Mouse (Mus musculus) heart, adult 2 months (tissue): ENCODE data around the gene Iqce. TPM values are rescaled to one million over a fixed set of nuclear protein-coding genes. Genes with fewer than 3 reads are reported as not detected.
A peak's percentile ranks its signal among the peaks of the same experiment; 100 is the strongest.

Source experiments
- DNase-seq, 2 experiments: peaks; one replicate each; pipeline ENCODE4 v3.0.0; 2021
- H3K27ac ChIP-seq: fragments of 200-600 bp; 2 replicates; pipeline ENCODE4 v1.8.1; 2022
- H3K27me3 ChIP-seq: fragments of 200-500 bp; 2 replicates; pipeline ENCODE4 v1.6.1; 2012; ENCODE audit warnings: mild to moderate bottlenecking, low read length, inconsistent platforms, mixed read lengths; ENCODE audit not compliant: control insufficient read depth, insufficient read depth
- H3K36me3 ChIP-seq: fragments of 200-500 bp; 2 replicates; pipeline ENCODE4 v1.6.1; 2012; ENCODE audit warnings: low read length, inconsistent platforms; ENCODE audit not compliant: control insufficient read depth, insufficient read depth
- H3K4me1 ChIP-seq: fragments of 200-500 bp; 2 replicates; pipeline ENCODE4 v1.6.1; 2011; ENCODE audit warnings: low read length; ENCODE audit not compliant: control insufficient read depth, insufficient read depth
- H3K4me3 ChIP-seq: fragments of 200-600 bp; 2 replicates; pipeline ENCODE4 v1.8.1; 2022
- H3K79me2 ChIP-seq: fragments of 200-500 bp; replicated peaks from 2 replicates; pipeline ENCODE4 v1.6.1; 2012; ENCODE audit warnings: mild to moderate bottlenecking, inconsistent platforms, low read length, moderate library complexity, mixed read lengths; ENCODE audit not compliant: control insufficient read depth, insufficient read depth
- H3K9ac ChIP-seq: fragments of 200-500 bp; 2 replicates; pipeline ENCODE4 v1.6.1; 2012; ENCODE audit warnings: low read depth, mild to moderate bottlenecking, control low read depth, inconsistent platforms, low read length, mixed read lengths
- CTCF ChIP-seq: fragments of 200-600 bp; IDR thresholded peaks from 2 replicates; pipeline ENCODE4 v1.8.1; 2022; ENCODE audit warnings: antibody characterized with exemption, mild to moderate bottlenecking, moderate library complexity
- EP300 ChIP-seq: fragments of 200-500 bp; IDR thresholded peaks from 2 replicates; pipeline ENCODE4 v1.6.1; 2011; ENCODE audit warnings: low read depth, low read length, control low read depth; ENCODE audit not compliant: insufficient read depth
- POLR2A ChIP-seq: fragments of 200-500 bp; IDR thresholded peaks from 2 replicates; pipeline ENCODE4 v1.6.1; 2011; ENCODE audit warnings: mild to moderate bottlenecking, low read depth, low read length, control low read depth; ENCODE audit not compliant: insufficient read depth
- WGBS: fragments of 180-500 bp; shearing (Covaris S2); methylation state at CpG from one replicate; pipeline ENCODE4 v1.1.7; 2018; 5-methylcytosine and 5-hydroxymethylcytosine counted together
- intact Hi-C: fragments of 180-260 bp; cut with DNase I; formaldehyde crosslinking; loops from one replicate; pipeline ENCODE4 v1.15.1; 2025
- polyA plus RNA-seq: library from polyadenylated mRNA; depleted of rRNA; stranded (reverse); fragments of >200 nt; gene quantifications from 2 replicates; pipeline ENCODE4 v1.2.3, GENCODE M21; 2012
- total RNA-seq, 2 experiments: library from RNA; stranded (reverse); gene quantifications; 2 replicates each; pipeline ENCODE4 v1.2.3; 2021

Gene Iqce
- total and polyA plus RNA-seq, 3 experiments: 3.7 to 7.1 (median 5.8) TPM

DNA sequence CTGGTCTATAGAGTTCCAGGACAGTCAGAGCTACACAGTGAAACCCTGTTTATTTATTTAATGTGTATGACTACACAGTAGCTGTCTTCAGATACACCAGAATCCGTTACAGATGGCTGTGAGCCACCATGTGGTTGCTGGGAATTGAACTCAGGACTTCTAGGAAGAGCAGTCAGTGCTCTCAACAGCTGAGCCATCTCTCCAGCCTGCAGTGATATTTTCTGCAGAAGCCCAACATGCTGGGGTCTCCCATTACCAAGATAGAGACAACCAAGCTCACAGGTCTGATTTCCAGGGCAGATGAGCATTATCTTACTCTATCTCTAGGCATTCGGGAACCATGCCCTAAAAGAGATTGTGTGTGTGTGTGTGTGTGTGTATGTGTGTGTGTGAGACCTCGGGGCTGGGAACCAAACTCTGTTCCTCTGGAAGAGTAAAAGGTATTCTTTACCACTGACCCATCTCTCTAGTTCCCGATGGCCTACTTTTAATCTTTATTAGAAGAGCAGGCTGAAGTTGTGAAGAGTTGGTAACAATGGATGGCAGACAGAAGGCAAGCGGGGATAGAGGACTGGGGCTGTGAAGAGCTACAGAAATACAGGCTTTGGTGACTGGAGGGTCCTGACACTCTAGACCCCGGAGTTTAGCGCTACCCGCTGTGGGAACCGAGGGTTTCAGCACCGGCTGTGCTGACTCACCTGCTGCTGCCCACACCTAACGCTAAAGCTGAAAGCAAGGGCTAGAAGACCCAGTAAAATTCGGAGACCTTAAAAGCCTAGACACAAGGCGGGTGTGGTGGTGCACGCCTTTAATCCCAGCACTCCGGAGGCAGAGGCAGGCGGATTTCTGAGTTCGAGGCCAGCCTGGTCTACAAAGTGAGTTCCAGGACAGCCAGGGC lies 1.6 kb upstream of the Iqce start:
- Histone ChIP-seq H3K36me3 (no peaks in the 10 kb centered on the region), H3K9ac (no peak overlapping the region), H3K27ac (peak overlapping the region; percentile 100), H3K79me2 (no peaks in the 10 kb centered on the region), H3K4me1 (peaks cover 8% of the 10 kb centered on the region), H3K27me3 (no peaks in the 10 kb centered on the region), H3K4me3 (peak overlapping the region; percentile 92)
- TF ChIP-seq EP300 (no peak), CTCF (no peak), POLR2A (no peak)
- 32% methylated on average over 17 of the region's 17 CpGs for WGBS
- intact Hi-C loops: loop anchor here (2.0 kb wide), 1 partner anchor 45 kb away; no protein-coding TSS in a partner anchor
- no peak for DNase-seq

DNA sequence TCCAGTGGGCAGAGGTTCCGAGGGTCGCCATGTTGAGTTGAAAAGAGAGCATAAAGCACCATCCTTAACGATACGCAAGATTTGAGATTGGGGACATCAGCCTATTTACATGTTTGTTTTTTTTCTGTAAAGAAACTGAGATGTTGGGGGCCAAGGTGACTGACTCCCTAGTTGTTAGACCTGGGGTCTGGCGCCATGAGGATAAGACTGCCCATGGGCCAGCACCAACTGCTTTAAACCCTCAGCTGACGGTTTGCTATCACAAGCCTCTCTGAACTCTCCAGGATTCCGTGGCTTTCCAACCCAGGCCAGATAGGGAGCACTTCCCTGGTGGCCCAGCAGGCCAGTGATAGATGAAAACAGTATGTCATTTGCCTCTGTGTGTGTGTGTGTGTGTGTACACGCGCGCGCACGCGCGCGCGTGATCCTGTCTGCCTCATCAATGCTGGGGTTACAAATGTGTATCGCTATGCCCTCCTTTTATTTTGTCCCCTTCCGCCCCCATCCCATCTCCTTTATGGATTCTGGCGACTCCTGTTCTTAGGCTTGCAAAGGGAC lies 519 bp upstream of the Iqce start:
- H3K4me3 ChIP-seq: peak overlapping the region; percentile 95
- H3K27me3 ChIP-seq: no peaks in the 10 kb centered on the region
- WGBS: 67% methylated on average over 19 of the region's 19 CpGs
- peak in 1 of 2 experiments; percentile 17 for DNase-seq
- H3K27ac ChIP-seq: peak overlapping the region; percentile 73
- intact Hi-C loops: no loop called here
- peaks cover 8% of the 10 kb centered on the region for H3K4me1 ChIP-seq
- H3K9ac ChIP-seq: peak overlapping the region; percentile 36
- no peaks in the 10 kb centered on the region for H3K79me2 ChIP-seq
- TF ChIP-seq EP300 (no peak), CTCF (no peak), POLR2A (no peak)
- H3K36me3 ChIP-seq: no peaks in the 10 kb centered on the region

DNA sequence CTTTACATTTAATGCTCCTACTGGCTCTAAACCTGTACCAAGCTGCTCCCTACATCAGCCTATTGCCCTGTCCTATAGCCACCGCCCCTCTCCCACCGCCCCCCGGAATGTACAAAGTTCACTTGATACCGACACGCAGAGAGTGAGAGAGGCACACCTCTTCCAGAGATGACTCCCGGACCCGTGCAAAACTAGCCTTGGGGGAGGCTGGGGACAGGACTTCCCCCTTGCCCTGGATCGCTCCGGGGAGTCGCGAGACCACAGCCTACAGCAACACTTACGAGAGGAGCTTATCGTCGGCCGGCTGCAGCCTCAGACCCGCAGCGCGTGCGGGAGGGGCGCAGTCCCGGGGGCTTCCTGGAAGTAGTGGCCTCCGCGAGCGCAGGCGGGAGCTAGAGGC lies 517 bp downstream of the Iqce start:
- no peaks in the 10 kb centered on the region for H3K27me3 ChIP-seq
- intact Hi-C loops: no loop called here
- H3K4me1 ChIP-seq: peaks cover 8% of the 10 kb centered on the region
- H3K4me3 ChIP-seq: peak overlapping the region; percentile 95
- H3K9ac ChIP-seq: peak overlapping the region; percentile 92
- no peaks in the 10 kb centered on the region for H3K36me3 ChIP-seq
- WGBS: 2% methylated on average over 24 of the region's 25 CpGs
- peak overlapping the region; percentile 73 for H3K27ac ChIP-seq
- DNase-seq: no peak
- TF ChIP-seq POLR2A (no peak), EP300 (no peak), CTCF (no peak)
- no peaks in the 10 kb centered on the region for H3K79me2 ChIP-seq

DNA sequence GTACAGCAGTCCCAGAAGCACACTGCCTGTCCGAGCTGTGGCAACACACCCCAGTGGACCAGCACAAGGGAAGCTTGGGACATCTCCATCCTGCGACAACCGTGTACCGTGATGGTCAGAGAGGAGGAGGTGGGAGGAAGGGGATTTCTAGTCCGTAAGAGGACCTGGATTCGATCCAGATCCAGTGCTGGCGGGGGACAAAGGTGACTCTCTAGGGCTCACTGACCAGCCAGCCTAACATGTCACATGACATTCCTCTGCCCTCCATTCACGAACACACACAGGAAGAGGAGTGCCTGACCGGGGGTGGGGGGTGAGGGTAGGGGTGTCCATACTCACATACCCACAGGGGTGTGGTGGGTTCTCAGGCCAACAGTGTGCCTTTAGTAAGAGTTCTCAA lies 2.4 kb downstream of the Iqce start:
- WGBS: 47% methylated on average over 9 of the region's 9 CpGs
- TF ChIP-seq EP300 (no peak), POLR2A (no peak), CTCF (no peak)
- H3K4me3 ChIP-seq: no peak overlapping the region
- H3K36me3 ChIP-seq: no peaks in the 10 kb centered on the region
- H3K27ac ChIP-seq: no peak overlapping the region
- H3K79me2 ChIP-seq: no peaks in the 10 kb centered on the region
- H3K4me1 ChIP-seq: peaks cover 5% of the 10 kb centered on the region; the same call in 1 of the 2 replicates
- intact Hi-C loops: no loop called here
- no peaks in the 10 kb centered on the region for H3K27me3 ChIP-seq
- no peak for DNase-seq
- no peak overlapping the region for H3K9ac ChIP-seq

DNA sequence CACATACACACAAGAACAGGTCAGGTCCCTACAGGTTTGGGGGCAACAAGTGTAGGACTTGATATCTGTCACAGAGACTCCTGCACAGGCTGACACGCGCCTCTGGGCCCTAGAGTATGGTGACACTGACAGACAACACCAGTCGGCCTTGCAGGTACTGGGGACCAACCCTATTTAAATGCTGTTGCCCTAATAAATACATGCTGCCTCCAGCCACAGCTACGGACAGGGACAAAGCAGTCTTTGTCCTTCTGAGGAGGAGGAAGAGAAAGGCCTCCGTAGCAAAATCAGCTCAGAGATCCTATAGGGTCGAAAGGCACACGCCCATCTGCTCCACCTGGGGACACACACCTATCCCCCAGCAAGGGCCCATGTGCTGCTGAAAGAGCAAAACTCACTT lies 6.2 kb downstream of the Iqce start:
- WGBS: 92% methylated on average over 7 of the region's 7 CpGs
- no peak overlapping the region for H3K9ac ChIP-seq
- H3K79me2 ChIP-seq: no peaks in the 10 kb centered on the region
- no peaks in the 10 kb centered on the region for H3K4me1 ChIP-seq
- intact Hi-C loops: no loop called here
- no peak overlapping the region for H3K27ac ChIP-seq
- no peak for TF ChIP-seq EP300
- no peak for TF ChIP-seq CTCF
- TF ChIP-seq POLR2A: no peak
- no peaks in the 10 kb centered on the region for H3K27me3 ChIP-seq
- no peaks in the 10 kb centered on the region for H3K36me3 ChIP-seq
- no peak for DNase-seq
- no peak overlapping the region for H3K4me3 ChIP-seq

DNA sequence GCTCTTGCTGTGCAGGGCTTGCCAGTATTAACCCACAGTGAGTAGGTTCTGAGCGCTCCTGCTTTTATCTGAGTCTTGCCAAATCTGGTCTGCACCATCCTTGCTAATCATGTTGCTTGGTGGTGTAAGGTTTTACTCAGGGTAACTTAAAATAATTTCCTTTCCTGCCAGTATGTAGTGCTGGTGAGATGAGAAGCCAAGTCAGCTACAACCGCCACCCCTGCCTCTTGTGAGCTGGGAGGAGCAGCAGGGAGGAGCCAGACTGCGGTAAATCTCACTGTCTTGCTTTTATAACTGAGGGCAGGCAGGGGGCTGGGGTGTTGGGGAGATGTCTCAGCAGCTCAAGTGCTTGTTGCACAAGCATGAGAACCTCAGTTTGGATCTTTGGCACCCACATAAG lies 13.7 kb downstream of the Iqce start:
- Histone ChIP-seq H3K27ac (no peak overlapping the region), H3K4me1 (no peaks in the 10 kb centered on the region), H3K4me3 (no peak overlapping the region), H3K36me3 (no peaks in the 10 kb centered on the region), H3K9ac (no peak overlapping the region), H3K79me2 (no peaks in the 10 kb centered on the region), H3K27me3 (no peaks in the 10 kb centered on the region)
- intact Hi-C loops: no loop called here
- TF ChIP-seq CTCF (no peak), POLR2A (no peak)
- WGBS: 74% methylated on average over 3 of the region's 3 CpGs
- DNase-seq: no peak
